Mouse (Mus musculus) hindbrain, embryonic 16.5 days (tissue): Measurements from ENCODE around the gene Gm21800. TPM values are rescaled to one million over a fixed set of nuclear protein-coding genes. Genes with fewer than 3 reads are reported as not detected.
"Not testable (repeated sequence)": the region's sequence is repeated elsewhere in the genome, so short reads cannot be mapped to it uniquely, and the experiment has no call there.

ENCODE experiments used
- ATAC-seq: fragments of 200-750 bp; cut with Nextera tagmentation; 2 replicates; pipeline ENCODE4 v1.8.0; 2017; ENCODE audit warnings: moderate TSS enrichment, moderate library complexity
- H3K27ac ChIP-seq: fragments of 300-500 bp; sonication (generic); 2 replicates; pipeline ENCODE4 v1.5.1; 2014; ENCODE audit warnings: low read depth, mild to moderate bottlenecking, control low read depth, low read length, moderate library complexity
- H3K27me3 ChIP-seq: fragments of 300-500 bp; sonication (generic); replicated peaks from 2 replicates; pipeline ENCODE4 v1.6.1; 2014; ENCODE audit warnings: low read length; ENCODE audit not compliant: control insufficient read depth, insufficient read depth
- H3K36me3 ChIP-seq: fragments of 300-500 bp; sonication (generic); 2 replicates; pipeline ENCODE4 v1.6.1; 2014; ENCODE audit warnings: mild to moderate bottlenecking, low read length, moderate library complexity, mixed read lengths; ENCODE audit not compliant: control insufficient read depth, insufficient read depth
- H3K4me1 ChIP-seq: fragments of 300-500 bp; sonication (generic); 2 replicates; pipeline ENCODE4 v1.6.1; 2014; ENCODE audit warnings: low read depth, low read length; ENCODE audit not compliant: control insufficient read depth, insufficient read depth
- H3K4me2 ChIP-seq: fragments of 300-500 bp; sonication (generic); 2 replicates; pipeline ENCODE4 v1.6.1; 2014; ENCODE audit warnings: mild to moderate bottlenecking, low read length, control low read depth, moderate library complexity
- H3K4me3 ChIP-seq: fragments of 300-500 bp; sonication (generic); 2 replicates; pipeline ENCODE4 v1.5.1; 2014; ENCODE audit warnings: mild to moderate bottlenecking, low read length, control low read depth, moderate library complexity
- H3K9ac ChIP-seq: fragments of 300-500 bp; sonication (generic); 2 replicates; pipeline ENCODE4 v1.6.1; 2014; ENCODE audit warnings: low read depth, mild to moderate bottlenecking, control low read depth, low read length, moderate library complexity
- H3K9me3 ChIP-seq: fragments of 300-500 bp; sonication (generic); 2 replicates; pipeline ENCODE4 v1.6.1; 2014; ENCODE audit warnings: mild to moderate bottlenecking, low read length, moderate library complexity; ENCODE audit not compliant: control insufficient read depth
- WGBS: fragments of 180-500 bp; shearing (Covaris S2); extraction: QIAGEN DNeasy Blood & Tissue Kit; methylation state at CpG from one replicate; pipeline ENCODE4 v1.1.7; 2014; 5-methylcytosine and 5-hydroxymethylcytosine counted together
- polyA plus RNA-seq: library from polyadenylated mRNA; unstranded; fragments of >200 nt; fragmentation: Nextera tagmentation; extraction: Ambion mirVana; gene quantifications from 2 replicates; pipeline ENCODE4 v1.2.1, GENCODE M21; 2015

Gene Gm21800
- polyA plus RNA-seq = not detected in 2 replicates

DNA sequence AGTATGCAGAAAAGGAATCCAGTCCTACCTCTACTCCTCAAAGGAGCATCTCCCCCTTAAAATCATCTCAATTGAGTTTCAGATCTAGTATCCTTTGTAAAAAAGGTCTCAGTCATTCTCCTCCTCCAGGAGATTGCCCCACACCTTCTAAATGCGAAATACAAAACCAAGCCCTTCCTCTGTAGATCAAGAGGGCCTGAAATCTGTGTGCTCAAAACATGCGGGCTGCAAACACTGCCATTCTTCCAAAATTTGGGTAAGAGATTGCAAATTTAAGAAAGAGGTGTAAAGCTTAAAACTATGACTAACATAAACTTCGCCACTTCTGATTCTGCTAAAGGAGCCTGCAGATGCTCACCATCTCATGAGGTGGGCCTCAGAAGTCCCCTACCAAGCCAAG lies at the start of gene Gm21800:
TSS of gene Gm21800 (plus strand) at position 301 of the 400 bp plus-strand sequence.
- H3K27ac ChIP-seq, H3K4me1 ChIP-seq, H3K4me2 ChIP-seq, H3K9ac ChIP-seq, H3K4me3 ChIP-seq, H3K9me3 ChIP-seq, H3K36me3 ChIP-seq, ATAC-seq, H3K27me3 ChIP-seq: not testable (repeated sequence)
- WGBS = 73% methylated on average over 1 of the region's 3 CpGs
